Mouse (Mus musculus) embryonic facial prominence, embryonic 12.5 days (tissue): ENCODE data around the gene Vamp8. TPM values are rescaled to one million over a fixed set of nuclear protein-coding genes. Genes with fewer than 3 reads are reported as not detected.

Experiments
- ATAC-seq: fragments of 200-750 bp; cut with Nextera tagmentation; 2 replicates; pipeline ENCODE4 v1.8.0; 2017; ENCODE audit not compliant: insufficient number of reproducible peaks, insufficient read depth, low FRiP score, low TSS enrichment
- H3K27ac ChIP-seq: fragments of 300-500 bp; sonication (generic); 2 replicates; pipeline ENCODE4 v1.5.1; 2016; ENCODE audit warnings: mild to moderate bottlenecking
- H3K27me3 ChIP-seq: fragments of 300-500 bp; sonication (generic); 2 replicates; pipeline ENCODE4 v1.6.1; 2016; ENCODE audit warnings: mild to moderate bottlenecking, moderate library complexity
- H3K36me3 ChIP-seq: fragments of 300-500 bp; sonication (generic); 2 replicates; pipeline ENCODE4 v1.6.1; 2016; ENCODE audit warnings: mild to moderate bottlenecking
- H3K4me1 ChIP-seq: fragments of 300-500 bp; sonication (generic); 2 replicates; pipeline ENCODE4 v1.6.1; 2016
- H3K4me2 ChIP-seq: fragments of 300-500 bp; sonication (generic); replicated peaks from 2 replicates; pipeline ENCODE4 v1.6.1; 2016; ENCODE audit warnings: mild to moderate bottlenecking, moderate library complexity
- H3K4me3 ChIP-seq: fragments of 300-500 bp; sonication (generic); 2 replicates; pipeline ENCODE4 v1.5.1; 2016; ENCODE audit warnings: mild to moderate bottlenecking
- H3K9ac ChIP-seq: fragments of 300-500 bp; sonication (generic); 2 replicates; pipeline ENCODE4 v1.6.1; 2016; ENCODE audit warnings: mild to moderate bottlenecking, moderate library complexity
- H3K9me3 ChIP-seq: fragments of 300-500 bp; sonication (generic); 2 replicates; pipeline ENCODE4 v1.6.1; 2016; ENCODE audit warnings: mild to moderate bottlenecking, moderate library complexity
- WGBS: fragments of 180-500 bp; shearing (Covaris S2); methylation state at CpG from one replicate; pipeline ENCODE4 v1.1.7; 2016; 5-methylcytosine and 5-hydroxymethylcytosine counted together
- polyA plus RNA-seq: library from polyadenylated mRNA; unstranded; fragments of >200 nt; fragmentation: Nextera tagmentation; extraction: Ambion mirVana; gene quantifications from 2 replicates; pipeline ENCODE4 v1.2.1, GENCODE M21; 2016

Gene Vamp8
- polyA plus RNA-seq, 1 experiment from 2014 or later = 90.7 TPM

- ATAC-seq = no peak
- H3K27ac ChIP-seq = no peak overlapping the region
- no peak overlapping the region for H3K4me2 ChIP-seq
- no peaks in the 10 kb centered on the region for H3K9me3 ChIP-seq
- no peaks in the 10 kb centered on the region for H3K36me3 ChIP-seq
- no peak overlapping the region for H3K9ac ChIP-seq
- H3K4me1 ChIP-seq = 0 out of 2 replicates have a peak, but pooled peaks cover 7% of the 10 kb centered on the region
- no peaks in the 10 kb centered on the region for H3K27me3 ChIP-seq
- H3K4me3 ChIP-seq = no peak overlapping the region
- WGBS = 75% methylated on average over 4 of the region's 4 CpGs
These were observed 23.0 kb downstream of the Vamp8 start for GRCm38 (mm10) chr6:72367460-72367974.

- ATAC-seq = no peak
- Histone ChIP-seq H3K4me1 (0 out of 2 replicates have a peak, but pooled peaks cover 7% of the 10 kb centered on the region), H3K36me3 (no peaks in the 10 kb centered on the region), H3K9ac (no peak within 1 kb of the TSS), H3K4me2 (no peak within 1 kb of the TSS), H3K27me3 (no peaks in the 10 kb centered on the region), H3K27ac (no peak within 1 kb of the TSS), H3K9me3 (no peaks in the 10 kb centered on the region), H3K4me3 (no peak within 1 kb of the TSS)
- WGBS = 66% methylated on average over 4 of the region's 4 CpGs
These were observed 23.6 kb downstream of the Vamp8 start, which contains the start of gene Rnf181 for GRCm38 (mm10) chr6:72366844-72367443. TSS of gene Rnf181 (minus strand) at chr6:72366956.

GRCm38 (mm10) chr6:72366304-72366703 is 24.2 kb downstream of the Vamp8 start:
- Histone ChIP-seq H3K4me1 (peaks cover 11% of the 10 kb centered on the region), H3K4me3 (no peak overlapping the region), H3K27ac (no peak overlapping the region), H3K36me3 (no peaks in the 10 kb centered on the region), H3K27me3 (no peaks in the 10 kb centered on the region), H3K9me3 (no peaks in the 10 kb centered on the region), H3K9ac (no peak overlapping the region), H3K4me2 (no peak overlapping the region)
- no peak for ATAC-seq
- WGBS = 66% methylated on average over 3 of the region's 3 CpGs

GRCm38 (mm10) chr6:72364985-72365384 is 25.5 kb downstream of the Vamp8 start:
- no peak for ATAC-seq
- Histone ChIP-seq H3K36me3 (peaks cover 6% of the 10 kb centered on the region; the same call in 1 of the 2 replicates), H3K4me1 (peaks cover 9% of the 10 kb centered on the region), H3K4me3 (no peak overlapping the region), H3K9ac (no peak overlapping the region), H3K4me2 (no peak overlapping the region), H3K9me3 (no peaks in the 10 kb centered on the region), H3K27me3 (no peaks in the 10 kb centered on the region), H3K27ac (no peak overlapping the region)
- WGBS = 73% methylated on average over 6 of the region's 6 CpGs

- WGBS = 44% methylated on average over 7 of the region's 7 CpGs
- no peak for ATAC-seq
These were observed 26.5 kb downstream of the Vamp8 start for GRCm38 (mm10) chr6:72364009-72364408.

GRCm38 (mm10) chr6:72362132-72363028 is 28.1 kb downstream of the Vamp8 start:
- H3K4me1 ChIP-seq = peaks cover 9% of the 10 kb centered on the region
- under 1% methylated on average over 42 of the region's 42 CpGs for WGBS
- 0 out of 2 replicates have a peak overlapping the region, but pooled peaks have one; percentile 47 for H3K27ac ChIP-seq
- peak overlapping the region; percentile 58 for H3K4me3 ChIP-seq
- peak overlapping the region; percentile 55 for H3K9ac ChIP-seq
- H3K9me3 ChIP-seq = no peaks in the 10 kb centered on the region
- H3K27me3 ChIP-seq = no peaks in the 10 kb centered on the region
- ATAC-seq = peak; percentile 98
- peak overlapping the region; percentile 68 for H3K4me2 ChIP-seq
- H3K36me3 ChIP-seq = peaks cover 26% of the 10 kb centered on the region

More at GRCm38 (mm10) chr6:72364009-72364408, 26.5 kb downstream of the Vamp8 start:
- no peak overlapping the region for H3K4me2 ChIP-seq
- no peak overlapping the region for H3K4me3 ChIP-seq
- no peak overlapping the region for H3K9ac ChIP-seq
- peaks cover 10% of the 10 kb centered on the region for H3K36me3 ChIP-seq
- no peaks in the 10 kb centered on the region for H3K27me3 ChIP-seq
- H3K9me3 ChIP-seq = no peaks in the 10 kb centered on the region
- peaks cover 9% of the 10 kb centered on the region for H3K4me1 ChIP-seq
- no peak overlapping the region for H3K27ac ChIP-seq

- no peak for ATAC-seq
- Histone ChIP-seq H3K4me1 (peaks cover 12% of the 10 kb centered on the region), H3K9me3 (no peaks in the 10 kb centered on the region), H3K9ac (0 out of 2 replicates have a peak overlapping the region, but pooled peaks have one; percentile 55), H3K36me3 (peaks cover 27% of the 10 kb centered on the region), H3K4me3 (peak overlapping the region; percentile 58), H3K27me3 (no peaks in the 10 kb centered on the region), H3K27ac (no peak overlapping the region), H3K4me2 (peak overlapping the region; percentile 68)
- WGBS = 61% methylated on average over 5 of the region's 5 CpGs
These were observed 29.4 kb downstream of the Vamp8 start for GRCm38 (mm10) chr6:72361121-72361551.

GRCm38 (mm10) chr6:72360599-72360935 is 29.9 kb downstream of the Vamp8 start:
- Histone ChIP-seq H3K4me3 (no peak overlapping the region), H3K4me2 (no peak overlapping the region), H3K36me3 (peaks cover 27% of the 10 kb centered on the region), H3K9ac (no peak overlapping the region), H3K9me3 (no peaks in the 10 kb centered on the region), H3K27me3 (no peaks in the 10 kb centered on the region), H3K4me1 (peaks cover 18% of the 10 kb centered on the region), H3K27ac (no peak overlapping the region)
- whole genome bisulfite sequencing = 83% methylated on average over 7 of the region's 7 CpGs
- ATAC-seq = no peak

- Histone ChIP-seq H3K9ac (no peak overlapping the region), H3K27ac (no peak overlapping the region), H3K4me2 (no peak overlapping the region), H3K4me1 (peaks cover 19% of the 10 kb centered on the region), H3K4me3 (no peak overlapping the region), H3K36me3 (peaks cover 27% of the 10 kb centered on the region), H3K27me3 (no peaks in the 10 kb centered on the region), H3K9me3 (no peaks in the 10 kb centered on the region)
- ATAC-seq = no peak
- 84% methylated on average over 11 of the region's 11 CpGs for WGBS
These were observed 30.5 kb downstream of the Vamp8 start for GRCm38 (mm10) chr6:72359891-72360598.

GRCm38 (mm10) chr6:72359343-72359742 is 31.2 kb downstream of the Vamp8 start:
- Histone ChIP-seq H3K27me3 (no peaks in the 10 kb centered on the region), H3K27ac (no peak overlapping the region), H3K9ac (no peak overlapping the region), H3K9me3 (no peaks in the 10 kb centered on the region), H3K4me1 (peaks cover 25% of the 10 kb centered on the region), H3K36me3 (peaks cover 27% of the 10 kb centered on the region), H3K4me3 (no peak overlapping the region), H3K4me2 (no peak overlapping the region)
- WGBS = 69% methylated on average over 2 of the region's 2 CpGs
- no peak for ATAC-seq

GRCm38 (mm10) chr6:72358086-72358764 is 32.3 kb downstream of the Vamp8 start:
- no peaks in the 10 kb centered on the region for H3K9me3 ChIP-seq
- no peak overlapping the region for H3K4me2 ChIP-seq
- H3K36me3 ChIP-seq = peaks cover 27% of the 10 kb centered on the region
- H3K27ac ChIP-seq = no peak overlapping the region
- no peak overlapping the region for H3K9ac ChIP-seq
- no peak for ATAC-seq
- no peak overlapping the region for H3K4me3 ChIP-seq
- peaks cover 29% of the 10 kb centered on the region for H3K4me1 ChIP-seq
- WGBS = 90% methylated on average over 10 of the region's 10 CpGs
- no peaks in the 10 kb centered on the region for H3K27me3 ChIP-seq
